Mouse (Mus musculus) forebrain, embryonic 15.5 days (tissue): ENCODE measurements around the gene Fam198b. TPM values are rescaled to one million over a fixed set of nuclear protein-coding genes. Genes with fewer than 3 reads are reported as not detected.

Source experiments
- ATAC-seq: fragments of 200-750 bp; cut with Nextera tagmentation; replicated peaks from 2 replicates; pipeline ENCODE4 v1.8.0; 2017; ENCODE audit warnings: mild to moderate bottlenecking, moderate TSS enrichment, moderate library complexity
- H3K27ac ChIP-seq: fragments of 300-500 bp; sonication (generic); replicated peaks from 2 replicates; pipeline ENCODE4 v1.5.1; 2015; ENCODE audit warnings: mild to moderate bottlenecking, inconsistent platforms
- H3K27me3 ChIP-seq: fragments of 300-500 bp; sonication (generic); 2 replicates; pipeline ENCODE4 v1.6.1; 2015; ENCODE audit warnings: inconsistent platforms
- H3K36me3 ChIP-seq: fragments of 300-500 bp; sonication (generic); 2 replicates; pipeline ENCODE4 v1.6.1; 2015; ENCODE audit warnings: mild to moderate bottlenecking, inconsistent platforms
- H3K4me1 ChIP-seq: fragments of 300-500 bp; sonication (generic); 2 replicates; pipeline ENCODE4 v1.6.1; 2015; ENCODE audit warnings: inconsistent platforms
- H3K4me2 ChIP-seq: fragments of 300-500 bp; sonication (generic); replicated peaks from 2 replicates; pipeline ENCODE4 v1.6.1; 2015; ENCODE audit warnings: mild to moderate bottlenecking, inconsistent platforms
- H3K4me3 ChIP-seq: fragments of 300-500 bp; sonication (generic); 2 replicates; pipeline ENCODE4 v1.5.1; 2015; ENCODE audit warnings: mild to moderate bottlenecking, inconsistent platforms
- H3K9ac ChIP-seq: fragments of 300-500 bp; sonication (generic); replicated peaks from 2 replicates; pipeline ENCODE4 v1.6.1; 2015; ENCODE audit warnings: mild to moderate bottlenecking, inconsistent platforms
- H3K9me3 ChIP-seq: fragments of 300-500 bp; sonication (generic); 2 replicates; pipeline ENCODE4 v1.6.1; 2016; ENCODE audit warnings: inconsistent platforms
- WGBS: fragments of 180-500 bp; shearing (Covaris S2); methylation state at CpG from one replicate; pipeline ENCODE4 v1.1.7; 2015; ENCODE audit warnings: mixed read lengths; 5-methylcytosine and 5-hydroxymethylcytosine counted together
- polyA plus RNA-seq: library from polyadenylated mRNA; unstranded; fragments of >200 nt; fragmentation: Nextera tagmentation; extraction: Ambion mirVana; gene quantifications from 2 replicates; pipeline ENCODE4 v1.2.1, GENCODE M21; 2015

Gene Fam198b
- polyA plus RNA-seq, 1 experiment from 2014 or later = 2.4 TPM

DNA sequence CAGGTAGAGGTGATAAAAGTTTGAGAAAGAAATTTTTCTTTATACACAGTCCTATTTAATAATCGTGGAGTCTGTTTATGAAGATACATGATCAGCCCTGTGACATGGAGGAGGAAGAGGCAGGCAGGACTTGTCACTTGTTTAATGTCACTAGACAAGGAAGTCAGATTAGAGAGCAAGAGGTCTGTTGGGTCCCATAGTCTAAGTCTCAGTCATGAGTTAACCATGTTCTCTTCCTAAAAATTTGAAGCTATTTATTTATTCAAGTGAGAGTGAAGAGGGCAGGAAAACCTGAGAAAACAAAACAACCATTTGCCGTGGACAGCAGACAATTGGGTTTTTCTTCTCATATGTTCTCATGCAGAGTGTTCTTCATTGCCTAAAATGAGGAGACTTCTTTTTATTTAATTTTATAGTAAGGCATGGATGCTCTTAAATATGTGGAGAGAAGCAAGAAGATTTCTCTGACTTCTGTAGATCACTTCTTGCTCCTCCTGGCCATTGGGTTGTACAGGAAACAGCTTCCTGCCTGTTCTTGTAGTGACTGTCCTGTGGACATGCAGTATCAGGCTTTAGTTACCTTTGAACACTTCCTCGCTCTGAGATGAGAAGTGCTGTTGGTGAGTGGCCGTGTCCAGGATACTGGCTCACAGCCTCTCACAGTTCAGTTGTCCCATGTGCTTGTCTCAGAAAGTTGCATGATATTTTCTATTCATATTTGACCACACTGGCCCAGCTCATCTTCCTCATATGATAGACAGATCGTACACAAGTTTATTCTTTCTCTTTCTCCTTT is 22.1 kb downstream of the Fam198b start:
- no peak for ATAC-seq
- H3K27me3 ChIP-seq = no peaks in the 10 kb centered on the region

GRCm38 (mm10) chr3:79907223-79907622 is 22.9 kb downstream of the Fam198b start:
- Histone ChIP-seq H3K4me1 (no peaks in the 10 kb centered on the region), H3K9ac (no peak overlapping the region), H3K27ac (no peak overlapping the region), H3K9me3 (no peaks in the 10 kb centered on the region), H3K4me2 (no peak overlapping the region), H3K4me3 (no peak overlapping the region), H3K36me3 (no peaks in the 10 kb centered on the region), H3K27me3 (no peaks in the 10 kb centered on the region)
- 81% methylated on average over 7 of the region's 7 CpGs for WGBS
- ATAC-seq = no peak

More for the DNA sequence above, 22.1 kb downstream of the Fam198b start:
- H3K27ac ChIP-seq = no peak overlapping the region
- no peaks in the 10 kb centered on the region for H3K4me1 ChIP-seq
- H3K4me2 ChIP-seq = no peak overlapping the region
- H3K4me3 ChIP-seq = no peak overlapping the region
- H3K9ac ChIP-seq = no peak overlapping the region
- 91% methylated on average over 5 of the region's 5 CpGs for WGBS
- H3K36me3 ChIP-seq = no peaks in the 10 kb centered on the region
- H3K9me3 ChIP-seq = no peaks in the 10 kb centered on the region

GRCm38 (mm10) chr3:79910375-79911141 is 26.2 kb downstream of the Fam198b start:
- no peaks in the 10 kb centered on the region for H3K9me3 ChIP-seq
- no peak overlapping the region for H3K4me2 ChIP-seq
- H3K27me3 ChIP-seq = no peaks in the 10 kb centered on the region
- no peaks in the 10 kb centered on the region for H3K36me3 ChIP-seq
- H3K9ac ChIP-seq = no peak overlapping the region
- H3K4me1 ChIP-seq = no peaks in the 10 kb centered on the region
- H3K4me3 ChIP-seq = no peak overlapping the region
- WGBS = 48% methylated on average over 10 of the region's 10 CpGs
- no peak overlapping the region for H3K27ac ChIP-seq
- no peak for ATAC-seq

GRCm38 (mm10) chr3:79911166-79911565 is 26.8 kb downstream of the Fam198b start:
- H3K4me2 ChIP-seq = no peak overlapping the region
- no peaks in the 10 kb centered on the region for H3K4me1 ChIP-seq
- H3K9me3 ChIP-seq = no peaks in the 10 kb centered on the region
- ATAC-seq = no peak
- WGBS = 88% methylated on average over 3 of the region's 3 CpGs
- H3K36me3 ChIP-seq = no peaks in the 10 kb centered on the region
- H3K4me3 ChIP-seq = no peak overlapping the region
- H3K9ac ChIP-seq = no peak overlapping the region
- H3K27ac ChIP-seq = no peak overlapping the region
- no peaks in the 10 kb centered on the region for H3K27me3 ChIP-seq

- no peak for ATAC-seq
- Histone ChIP-seq H3K27me3 (no peaks in the 10 kb centered on the region), H3K9me3 (no peaks in the 10 kb centered on the region), H3K9ac (no peak overlapping the region), H3K27ac (no peak overlapping the region), H3K4me3 (no peak overlapping the region), H3K4me1 (no peaks in the 10 kb centered on the region), H3K36me3 (no peaks in the 10 kb centered on the region), H3K4me2 (no peak overlapping the region)
- 90% methylated on average over 5 of the region's 5 CpGs for WGBS
Observed at GRCm38 (mm10) chr3:79914012-79914411, 29.7 kb downstream of the Fam198b start.

- 85% methylated on average over 5 of the region's 5 CpGs for WGBS
- Histone ChIP-seq H3K4me2 (no peak overlapping the region), H3K36me3 (no peaks in the 10 kb centered on the region), H3K27ac (no peak overlapping the region), H3K27me3 (no peaks in the 10 kb centered on the region), H3K9ac (no peak overlapping the region), H3K4me1 (no peaks in the 10 kb centered on the region), H3K4me3 (no peak overlapping the region), H3K9me3 (no peaks in the 10 kb centered on the region)
- 0 out of 2 replicates have a peak, but pooled peaks have one; percentile 19 for ATAC-seq
Observed at GRCm38 (mm10) chr3:79916185-79916584, 31.9 kb downstream of the Fam198b start.

DNA sequence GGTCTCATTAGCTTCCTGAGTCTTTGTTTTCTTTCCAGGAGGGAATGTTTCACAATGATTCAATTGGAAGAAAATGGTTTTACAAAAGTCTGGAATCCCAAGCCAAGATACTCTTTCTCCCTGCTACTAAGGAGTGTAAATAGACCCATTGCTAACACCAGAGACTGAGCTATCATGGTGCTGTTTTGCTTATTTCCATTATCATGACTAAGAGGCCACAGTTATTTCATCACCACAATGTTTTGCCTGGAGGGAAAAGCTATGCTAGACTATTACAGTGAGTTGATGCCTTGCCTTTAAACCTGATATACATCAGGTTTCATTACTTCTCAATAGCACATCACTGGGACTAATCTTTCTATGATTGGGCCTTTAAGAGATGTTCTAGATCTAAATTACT is 34.4 kb downstream of the Fam198b start:
- H3K27ac ChIP-seq = no peak overlapping the region
- H3K9me3 ChIP-seq = no peaks in the 10 kb centered on the region
- no peak overlapping the region for H3K4me3 ChIP-seq
- no peaks in the 10 kb centered on the region for H3K27me3 ChIP-seq
- no peak for ATAC-seq
- H3K36me3 ChIP-seq = no peaks in the 10 kb centered on the region
- no peak overlapping the region for H3K4me2 ChIP-seq
- no peaks in the 10 kb centered on the region for H3K4me1 ChIP-seq
- no peak overlapping the region for H3K9ac ChIP-seq

- Histone ChIP-seq H3K9ac (no peak overlapping the region), H3K9me3 (no peaks in the 10 kb centered on the region), H3K4me2 (no peak overlapping the region), H3K4me3 (no peak overlapping the region), H3K27me3 (no peaks in the 10 kb centered on the region), H3K36me3 (no peaks in the 10 kb centered on the region), H3K27ac (no peak overlapping the region), H3K4me1 (no peaks in the 10 kb centered on the region; the same call in 1 of the 2 replicates)
- no peak for ATAC-seq
- WGBS = 61% methylated on average over 5 of the region's 5 CpGs
Observed at GRCm38 (mm10) chr3:79925950-79926697, 41.8 kb downstream of the Fam198b start.

DNA sequence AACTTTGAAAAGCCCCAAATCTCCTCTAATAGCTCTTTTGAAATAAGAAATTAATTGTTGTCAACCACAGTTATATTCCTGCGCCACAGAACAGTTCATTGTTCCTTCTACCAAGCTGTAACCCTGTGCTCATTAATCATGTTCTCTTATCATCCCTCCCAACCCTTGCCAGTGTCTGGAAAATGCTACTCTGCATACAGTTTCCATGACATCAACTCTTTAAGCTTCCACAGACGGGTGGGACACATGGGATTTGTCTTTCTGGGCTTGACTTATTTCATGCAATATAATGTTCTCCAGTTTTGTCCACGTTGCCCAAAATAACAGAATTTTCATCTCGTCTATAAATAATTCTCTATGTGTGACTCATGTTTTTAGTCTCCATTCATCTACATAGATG is 42.7 kb downstream of the Fam198b start:
- Histone ChIP-seq H3K4me1 (no peaks in the 10 kb centered on the region; the same call in 1 of the 2 replicates), H3K27me3 (no peaks in the 10 kb centered on the region), H3K9ac (no peak overlapping the region), H3K9me3 (no peaks in the 10 kb centered on the region), H3K4me2 (no peak overlapping the region), H3K4me3 (no peak overlapping the region), H3K36me3 (no peaks in the 10 kb centered on the region), H3K27ac (no peak overlapping the region)
- 72% methylated on average over 4 of the region's 4 CpGs for WGBS
- ATAC-seq = no peak

DNA sequence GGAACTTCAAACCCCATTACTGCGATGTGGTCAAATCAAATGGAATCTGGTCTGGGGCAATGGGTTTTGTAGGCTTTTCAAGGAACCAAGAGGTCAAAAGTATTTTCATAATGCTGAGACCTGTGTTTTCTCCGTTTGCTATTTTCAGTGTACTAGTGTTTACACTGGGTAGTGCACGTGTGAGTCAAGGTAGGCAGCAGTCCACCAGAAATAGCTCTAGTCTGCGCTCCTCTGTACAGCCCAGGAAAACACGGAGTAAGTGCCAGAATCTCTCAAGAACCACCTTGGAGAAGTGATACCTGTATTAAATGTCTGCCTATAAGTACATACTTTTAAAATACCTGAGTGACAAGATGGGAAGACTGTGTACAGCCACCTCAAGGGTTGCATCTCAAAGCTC is 44.1 kb downstream of the Fam198b start:
- Histone ChIP-seq H3K4me3 (no peak overlapping the region), H3K27ac (no peak overlapping the region), H3K36me3 (no peaks in the 10 kb centered on the region), H3K9ac (no peak overlapping the region), H3K9me3 (no peaks in the 10 kb centered on the region), H3K4me1 (no peaks in the 10 kb centered on the region; the same call in 1 of the 2 replicates), H3K27me3 (no peaks in the 10 kb centered on the region), H3K4me2 (no peak overlapping the region)
- no peak for ATAC-seq
- 85% methylated on average over 5 of the region's 5 CpGs for WGBS

DNA sequence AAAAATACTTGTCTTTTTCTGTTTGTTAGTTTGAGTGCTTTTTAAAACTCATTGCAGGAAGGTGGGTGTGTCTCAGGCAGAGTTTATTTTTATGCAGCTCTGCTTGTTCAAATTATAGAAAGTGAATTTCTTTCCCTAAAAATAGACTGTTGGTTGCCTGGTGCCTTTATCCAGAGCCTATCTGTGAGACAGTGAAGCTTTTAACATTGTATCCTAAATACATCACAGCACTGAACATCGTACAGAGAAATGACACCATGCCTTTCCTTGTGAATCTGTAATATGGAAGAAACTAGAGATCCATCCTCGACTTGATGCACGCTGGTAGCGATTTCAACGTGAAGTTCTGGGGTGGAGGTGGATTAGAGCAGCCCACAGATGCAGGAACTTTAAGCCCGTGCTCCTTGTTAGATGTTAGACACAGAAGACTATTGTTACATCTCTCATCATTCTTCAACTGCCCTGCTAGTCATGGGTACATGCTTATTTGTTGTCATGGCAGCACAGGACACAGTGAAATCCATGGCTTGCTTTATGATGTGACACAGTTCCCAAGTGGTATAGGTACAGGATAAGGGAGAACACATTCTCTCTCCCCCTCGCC is 45.9 kb downstream of the Fam198b start:
- no peak overlapping the region for H3K27ac ChIP-seq
- ATAC-seq = 0 out of 2 replicates have a peak, but pooled peaks have one; percentile 46
- H3K36me3 ChIP-seq = no peaks in the 10 kb centered on the region
- no peaks in the 10 kb centered on the region; the same call in 1 of the 2 replicates for H3K4me1 ChIP-seq
- 52% methylated on average over 7 of the region's 7 CpGs for WGBS
- H3K27me3 ChIP-seq = no peaks in the 10 kb centered on the region
- no peak overlapping the region for H3K4me3 ChIP-seq
- no peak overlapping the region for H3K9ac ChIP-seq
- H3K9me3 ChIP-seq = no peaks in the 10 kb centered on the region
- no peak overlapping the region for H3K4me2 ChIP-seq
